Mouse (Mus musculus) hematopoietic stem cell, adult 5-6 weeks (primary cell): ENCODE measurements around the gene Tchp. TPM values are rescaled to one million over a fixed set of nuclear protein-coding genes. Genes with fewer than 3 reads are reported as not detected.

Experiments used
- ATAC-seq, 2 experiments: fragments of 125-278 bp in 1 of 2; replicated peaks in 1 of 2; 2 replicates each; pipeline ENCODE4 v1.8.0; 2016 to 2017; ENCODE audit warnings: inconsistent platforms in 2 of 2, mild to moderate bottlenecking in 2 of 2, moderate number of reproducible peaks in 2 of 2, low read depth in 1 of 2, moderate TSS enrichment in 1 of 2; ENCODE audit not compliant: low FRiP score in 2 of 2, poor library complexity in 2 of 2, severe bottlenecking in 2 of 2, insufficient read depth in 1 of 2, low TSS enrichment in 1 of 2
- total RNA-seq: library from RNA; stranded (forward); fragments of 172-1452, 232-1000 nt; gene quantifications from 2 replicates; pipeline ENCODE4 v1.2.3, GENCODE M21; 2017

The Tchp gene
- total RNA-seq, 1 experiment from 2014 or later: 21.2 TPM

DNA sequence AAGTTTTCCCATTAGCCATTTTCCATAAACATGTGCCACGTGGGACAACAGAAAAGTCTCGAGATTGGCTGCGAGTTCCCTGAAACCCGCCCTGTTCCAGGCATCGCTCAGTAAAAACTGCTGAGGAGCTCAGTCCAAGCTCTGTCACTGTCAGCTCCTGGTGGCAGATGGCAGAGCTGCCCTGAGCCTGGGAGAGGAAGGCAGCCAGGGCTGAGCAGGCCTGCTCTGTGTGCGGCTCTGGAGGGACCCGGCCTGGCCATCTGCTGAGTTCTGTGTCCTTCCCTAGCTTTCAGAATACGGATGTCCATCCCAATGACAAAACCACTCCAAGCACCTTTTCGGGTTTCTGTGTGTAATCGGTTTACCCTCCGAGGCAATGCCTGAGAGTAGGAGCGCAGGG is 45.8 kb downstream of the Tchp start:
- no peak for ATAC-seq

DNA sequence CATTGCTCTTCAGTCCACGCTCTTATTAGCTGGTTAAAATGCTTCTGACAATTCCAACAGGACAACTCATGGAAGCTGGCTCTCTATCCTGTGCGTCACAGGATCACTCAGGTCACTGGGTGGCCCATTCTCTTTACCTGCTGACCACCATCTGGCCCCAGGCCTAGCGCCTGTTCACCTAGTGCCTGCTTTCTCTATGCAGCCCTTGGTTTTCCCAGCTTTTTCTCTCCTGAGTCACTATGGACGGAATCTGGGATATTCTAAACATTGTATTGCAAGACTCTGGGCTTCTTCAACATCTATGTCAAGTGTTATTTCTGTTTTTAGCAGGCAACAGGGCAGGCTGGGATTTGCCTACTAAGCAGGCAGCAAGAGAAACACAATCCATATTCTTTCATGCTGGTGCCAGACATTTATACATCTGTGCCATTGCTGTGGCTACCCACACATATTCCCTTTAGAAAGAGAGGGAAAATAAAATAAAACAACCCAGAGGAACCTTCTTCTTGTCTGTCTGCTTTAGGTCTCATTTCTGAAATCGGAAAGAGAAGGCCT is 52.1 kb downstream of the Tchp start:
- ATAC-seq: no peak

DNA sequence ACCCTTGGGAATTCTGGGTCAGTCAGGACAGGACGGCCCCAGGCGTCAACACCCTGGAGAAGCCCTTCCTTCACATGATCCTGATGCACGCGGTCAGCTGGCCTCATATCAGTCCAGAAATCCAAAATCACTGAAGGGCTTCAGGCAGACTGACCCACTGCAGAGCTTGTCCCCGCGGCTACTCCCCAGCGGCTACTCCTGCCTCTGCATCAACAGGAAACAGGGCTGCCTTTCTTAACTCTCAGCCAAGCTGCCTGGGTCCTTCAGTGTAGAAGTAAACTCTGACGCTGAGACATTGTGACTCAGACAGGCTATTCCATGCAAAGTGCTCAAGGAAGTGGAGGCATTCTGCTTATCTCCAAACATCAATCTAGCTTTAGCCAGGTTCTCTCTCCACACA is 54.4 kb downstream of the Tchp start:
- no peak for ATAC-seq

DNA sequence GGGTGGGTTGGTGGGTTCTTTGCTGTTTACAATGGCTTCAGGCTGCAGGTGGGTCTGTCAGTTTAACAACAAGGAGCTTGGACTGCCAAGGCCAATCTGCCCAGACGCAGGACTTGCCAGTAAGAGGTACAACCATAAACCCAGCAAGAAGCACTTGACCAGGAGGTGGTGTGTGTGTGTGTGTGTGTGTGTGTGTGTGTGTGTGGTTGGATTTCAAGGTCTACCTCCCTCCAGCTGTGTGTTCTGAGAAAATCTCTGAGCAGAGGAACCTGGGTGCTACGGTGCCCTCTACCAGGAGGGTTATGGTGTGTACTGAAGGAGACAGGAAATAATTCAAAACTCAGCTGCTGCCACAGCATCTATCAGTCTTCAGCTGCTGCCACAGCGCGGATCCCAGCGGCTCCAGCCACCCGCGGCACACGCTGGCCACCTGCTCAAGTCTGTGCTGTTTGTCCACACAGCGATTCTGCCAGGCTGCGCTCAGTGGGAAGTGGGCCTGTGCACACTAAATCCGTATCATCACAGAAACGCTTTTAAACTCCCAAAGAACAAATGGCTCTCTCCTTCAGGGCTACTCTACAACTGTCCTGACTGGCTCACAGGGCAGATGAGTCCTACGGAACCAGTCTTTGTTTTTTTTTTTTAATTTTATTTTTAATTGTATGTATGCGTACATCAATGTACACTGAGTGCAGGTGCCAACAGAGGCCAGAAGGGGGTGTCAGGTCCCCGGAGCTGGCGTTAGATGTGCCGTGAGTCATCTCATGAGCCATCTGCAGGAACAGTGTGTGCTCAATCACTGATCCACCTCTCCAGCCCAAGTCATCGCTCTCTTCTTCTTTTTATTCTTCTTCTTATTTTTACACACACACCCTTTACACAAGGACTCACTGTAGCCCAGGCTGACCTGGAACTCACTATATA is 57.5 kb downstream of the Tchp start:
- ATAC-seq: no peak

DNA sequence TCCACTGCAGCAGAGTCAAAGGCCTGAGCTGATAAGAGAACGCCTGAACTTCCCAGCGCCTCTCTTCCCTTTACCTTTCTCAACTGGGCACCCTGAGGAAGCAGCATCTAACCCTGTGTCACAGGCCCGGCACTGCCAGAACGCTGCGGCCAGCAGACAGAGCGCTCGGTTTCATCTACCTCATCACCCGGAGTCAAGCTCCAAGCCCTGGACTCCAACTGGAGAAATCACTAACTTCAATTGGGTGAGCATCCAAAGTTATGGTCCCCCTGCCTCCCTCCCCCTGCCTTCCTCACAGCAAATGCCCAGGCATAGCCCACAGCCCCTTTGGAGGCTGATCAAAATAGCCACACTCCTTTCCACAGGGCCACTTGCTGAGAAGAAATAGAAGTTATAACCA is 59.1 kb downstream of the Tchp start:
- ATAC-seq: no peak

- no peak for ATAC-seq
These were observed 59.6 kb downstream of the Tchp start for GRCm38 (mm10) chr5:114767185-114767584.

- ATAC-seq: peak in 1 of 2 experiments; percentile 12; a peak in 1 of 4 replicates
These were observed 62.2 kb downstream of the Tchp start for GRCm38 (mm10) chr5:114769786-114770185.

GRCm38 (mm10) chr5:114771796-114772195 is 64.2 kb downstream of the Tchp start:
- no peak for ATAC-seq

Other genes starting within 250 kb of the Tchp start
- gene Fam222a, start 139.7 kb upstream of the Tchp start, total RNA-seq: 0.20 TPM in 1 of 2 replicates, not detected in the other
- 0.25 and 0.69 TPM in 2 replicates for gene Trpv4, start 49.3 kb upstream of the Tchp start, total RNA-seq
- gene Gltp, start 16.8 kb upstream of the Tchp start, total RNA-seq: 68.2 and 75.9 TPM in 2 replicates
- 480 and 493 TPM in 2 replicates for gene Ankrd13a, start 66.9 kb downstream of the Tchp start, total RNA-seq
- 120 and 128 TPM in 2 replicates for gene Git2, start 67.8 kb downstream of the Tchp start, total RNA-seq
- gene 1500011B03Rik, start 115.7 kb downstream of the Tchp start, total RNA-seq: 62.8 and 67.2 TPM in 2 replicates
- 0.65 TPM in 1 of 2 replicates, not detected in the other for gene 4930519G04Rik, start 145.9 kb downstream of the Tchp start, total RNA-seq
- not detected in 2 replicates for gene Gm9936, start 150.9 kb downstream of the Tchp start, total RNA-seq
- gene Oasl2, start 189.2 kb downstream of the Tchp start, total RNA-seq: 52.4 and 61.4 TPM in 2 replicates
- gene Oasl1, start 215.5 kb downstream of the Tchp start, total RNA-seq: 3.4 and 5.5 TPM in 2 replicates
- 15.2 and 15.3 TPM in 2 replicates for gene 2210016L21Rik, start 234.4 kb downstream of the Tchp start, total RNA-seq